Mouse (Mus musculus) embryonic facial prominence, embryonic 14.5 days (tissue): ENCODE results near the gene Lypla2. TPM values are rescaled to one million over a fixed set of nuclear protein-coding genes. Genes with fewer than 3 reads are reported as not detected.
"Not testable (repeated sequence)": the region's sequence is repeated elsewhere in the genome, so short reads cannot be mapped to it uniquely, and the experiment has no call there.

Experiments used
- ATAC-seq: fragments of 200-750 bp; cut with Nextera tagmentation; 2 replicates; pipeline ENCODE4 v1.8.0; 2017; ENCODE audit warnings: low read depth, moderate number of reproducible peaks, moderate TSS enrichment
- DNase-seq: peaks from one replicate; pipeline ENCODE4 v3.0.0-alpha.2; 2015; ENCODE audit warnings: low spot score
- H3K27ac ChIP-seq: fragments of 300-500 bp; sonication (generic); replicated peaks from 2 replicates; pipeline ENCODE4 v1.5.1; 2014; ENCODE audit warnings: low read depth, mild to moderate bottlenecking, low read length, moderate library complexity
- H3K27me3 ChIP-seq: fragments of 300-500 bp; sonication (generic); replicated peaks from 2 replicates; pipeline ENCODE4 v1.6.1; 2014; ENCODE audit warnings: low read length; ENCODE audit not compliant: control insufficient read depth, insufficient read depth
- H3K36me3 ChIP-seq: fragments of 300-500 bp; sonication (generic); 2 replicates; pipeline ENCODE4 v1.6.1; 2014; ENCODE audit warnings: low read length, mixed read lengths; ENCODE audit not compliant: control insufficient read depth, insufficient read depth
- H3K4me1 ChIP-seq: fragments of 300-500 bp; sonication (generic); 2 replicates; pipeline ENCODE4 v1.6.1; 2014; ENCODE audit warnings: antibody characterized with exemption, low read length; ENCODE audit not compliant: control insufficient read depth, insufficient read depth
- H3K4me2 ChIP-seq: fragments of 300-500 bp; sonication (generic); 2 replicates; pipeline ENCODE4 v1.6.1; 2014; ENCODE audit warnings: low read depth, mild to moderate bottlenecking, low read length, moderate library complexity, mixed read lengths
- H3K4me3 ChIP-seq: fragments of 300-500 bp; sonication (generic); 2 replicates; pipeline ENCODE4 v1.5.1; 2014; ENCODE audit warnings: low read depth, mild to moderate bottlenecking, low read length
- H3K9ac ChIP-seq: fragments of 300-500 bp; sonication (generic); 2 replicates; pipeline ENCODE4 v1.6.1; 2014; ENCODE audit warnings: low read depth, mild to moderate bottlenecking, low read length, moderate library complexity, mixed read lengths
- H3K9me3 ChIP-seq: fragments of 300-500 bp; sonication (generic); 2 replicates; pipeline ENCODE4 v1.6.1; 2016; ENCODE audit warnings: low read length; ENCODE audit not compliant: control insufficient read depth
- WGBS: fragments of 180-500 bp; shearing (Covaris S2); extraction: QIAGEN DNeasy Blood & Tissue Kit; methylation state at CpG from one replicate; pipeline ENCODE4 v1.1.7; 2014; 5-methylcytosine and 5-hydroxymethylcytosine counted together
- polyA plus RNA-seq: library from polyadenylated mRNA; unstranded; fragments of >200 nt; fragmentation: Nextera tagmentation; extraction: Ambion mirVana; gene quantifications from 2 replicates; pipeline ENCODE4 v1.2.1, GENCODE M21; 2014

The Lypla2 gene
- polyA plus RNA-seq, 1 experiment from 2014 or later, result 87.6 TPM

- no peaks in the 10 kb centered on the region for H3K27me3 ChIP-seq
- 87% methylated on average over 5 of the region's 5 CpGs for WGBS
- no peak overlapping the region for H3K4me2 ChIP-seq
- H3K36me3 ChIP-seq, result peaks cover 24% of the 10 kb centered on the region
- no peak overlapping the region for H3K9ac ChIP-seq
- H3K27ac ChIP-seq, result no peak overlapping the region
- peaks cover 7% of the 10 kb centered on the region for H3K4me1 ChIP-seq
- no peak overlapping the region for H3K4me3 ChIP-seq
- ATAC-seq (no peak), DNase-seq (no peak)
- no peaks in the 10 kb centered on the region for H3K9me3 ChIP-seq
Measured at GRCm38 (mm10) chr4:135984556-135984955, 12.1 kb upstream of the Lypla2 start.

GRCm38 (mm10) chr4:135981524-135982063 is 9.2 kb upstream of the Lypla2 start:
- no peaks in the 10 kb centered on the region for H3K9me3 ChIP-seq
- 55% methylated on average over 7 of the region's 7 CpGs for whole genome bisulfite sequencing
- peaks cover 7% of the 10 kb centered on the region; the same call in 1 of the 2 replicates for H3K4me1 ChIP-seq
- H3K4me2 ChIP-seq, result no peak overlapping the region
- no peaks in the 10 kb centered on the region for H3K27me3 ChIP-seq
- peaks cover 43% of the 10 kb centered on the region for H3K36me3 ChIP-seq
- ATAC-seq (no peak), DNase-seq (no peak)
- no peak overlapping the region for H3K4me3 ChIP-seq
- H3K27ac ChIP-seq, result no peak overlapping the region
- H3K9ac ChIP-seq, result no peak overlapping the region

GRCm38 (mm10) chr4:135980223-135980622 is 7.8 kb upstream of the Lypla2 start:
- H3K27ac ChIP-seq, H3K4me3 ChIP-seq, H3K4me2 ChIP-seq, H3K9ac ChIP-seq, ATAC-seq, H3K9me3 ChIP-seq, H3K4me1 ChIP-seq, H3K27me3 ChIP-seq, DNase-seq: not testable (repeated sequence)
- 92% methylated on average over 5 of the region's 5 CpGs for WGBS
- peaks cover 56% of the 10 kb centered on the region for H3K36me3 ChIP-seq

GRCm38 (mm10) chr4:135976146-135976545 is 3.7 kb upstream of the Lypla2 start:
- no peaks in the 10 kb centered on the region for H3K27me3 ChIP-seq
- no peak overlapping the region for H3K27ac ChIP-seq
- no peak overlapping the region; the same call in 1 of the 2 replicates for H3K9ac ChIP-seq
- H3K4me3 ChIP-seq, result no peak overlapping the region
- H3K36me3 ChIP-seq, result peaks cover 46% of the 10 kb centered on the region
- 90% methylated on average over 12 of the region's 12 CpGs for WGBS
- no peak overlapping the region for H3K4me2 ChIP-seq
- no peaks in the 10 kb centered on the region for H3K9me3 ChIP-seq
- H3K4me1 ChIP-seq, result peaks cover 7% of the 10 kb centered on the region
- ATAC-seq (no peak), DNase-seq (no peak)

- WGBS, result 75% methylated on average over 13 of the region's 13 CpGs
- ATAC-seq (no peak), DNase-seq (no peak)
- Histone ChIP-seq H3K9ac (peak overlapping the region; percentile 77), H3K9me3 (no peaks in the 10 kb centered on the region), H3K4me3 (peak overlapping the region; percentile 77), H3K4me1 (peaks cover 8% of the 10 kb centered on the region), H3K4me2 (peak overlapping the region; percentile 87), H3K36me3 (peaks cover 56% of the 10 kb centered on the region), H3K27ac (no peak overlapping the region), H3K27me3 (no peaks in the 10 kb centered on the region)
Measured at GRCm38 (mm10) chr4:135972911-135973811, 735 bp upstream of the Lypla2 start.

GRCm38 (mm10) chr4:135971805-135972555 is 446 bp downstream of the Lypla2 start:
- Histone ChIP-seq H3K4me1 (peaks cover 8% of the 10 kb centered on the region), H3K9me3 (no peaks in the 10 kb centered on the region), H3K36me3 (peaks cover 64% of the 10 kb centered on the region), H3K9ac (peak overlapping the region; percentile 77), H3K27ac (peak overlapping the region; percentile 13), H3K4me3 (peak overlapping the region; percentile 77), H3K4me2 (peak overlapping the region; percentile 87), H3K27me3 (no peaks in the 10 kb centered on the region)
- WGBS, result 1% methylated on average over 19 of the region's 35 CpGs
- no peak for DNase-seq
- ATAC-seq, result peak; percentile 24; the same call in 1 of the 2 replicates

- Histone ChIP-seq H3K4me1 (peaks cover 8% of the 10 kb centered on the region), H3K36me3 (peaks cover 63% of the 10 kb centered on the region), H3K9me3 (no peaks in the 10 kb centered on the region), H3K4me2 (0 out of 2 replicates have a peak overlapping the region, but pooled peaks have one; percentile 12), H3K27me3 (no peaks in the 10 kb centered on the region), H3K4me3 (no peak overlapping the region), H3K27ac (no peak overlapping the region), H3K9ac (peak overlapping the region; percentile 77; the same call in 1 of the 2 replicates)
- ATAC-seq, result no peak
- 83% methylated on average over 11 of the region's 11 CpGs for WGBS
- no peak for DNase-seq
Measured at GRCm38 (mm10) chr4:135970585-135970984, 1.8 kb downstream of the Lypla2 start.

- 82% methylated on average over 13 of the region's 13 CpGs for WGBS
- peaks cover 51% of the 10 kb centered on the region for H3K36me3 ChIP-seq
- H3K9ac ChIP-seq, result no peak overlapping the region
- H3K27me3 ChIP-seq, result no peaks in the 10 kb centered on the region
- H3K27ac ChIP-seq, result no peak overlapping the region
- peaks cover 8% of the 10 kb centered on the region for H3K4me1 ChIP-seq
- no peak overlapping the region for H3K4me3 ChIP-seq
- H3K9me3 ChIP-seq, result no peaks in the 10 kb centered on the region
- DNase-seq (no peak), ATAC-seq (no peak)
- no peak overlapping the region for H3K4me2 ChIP-seq
Measured at GRCm38 (mm10) chr4:135969070-135969750, 3.2 kb downstream of the Lypla2 start.
